Mouse (Mus musculus): ENCODE results near the gene Kitl. TPM values are rescaled to one million over a fixed set of nuclear protein-coding genes. Genes with fewer than 3 reads are reported as not detected.

Gene Kitl
- polyA plus RNA-seq, 1 experiment from 2014 or later: 11.4 TPM

DNA sequence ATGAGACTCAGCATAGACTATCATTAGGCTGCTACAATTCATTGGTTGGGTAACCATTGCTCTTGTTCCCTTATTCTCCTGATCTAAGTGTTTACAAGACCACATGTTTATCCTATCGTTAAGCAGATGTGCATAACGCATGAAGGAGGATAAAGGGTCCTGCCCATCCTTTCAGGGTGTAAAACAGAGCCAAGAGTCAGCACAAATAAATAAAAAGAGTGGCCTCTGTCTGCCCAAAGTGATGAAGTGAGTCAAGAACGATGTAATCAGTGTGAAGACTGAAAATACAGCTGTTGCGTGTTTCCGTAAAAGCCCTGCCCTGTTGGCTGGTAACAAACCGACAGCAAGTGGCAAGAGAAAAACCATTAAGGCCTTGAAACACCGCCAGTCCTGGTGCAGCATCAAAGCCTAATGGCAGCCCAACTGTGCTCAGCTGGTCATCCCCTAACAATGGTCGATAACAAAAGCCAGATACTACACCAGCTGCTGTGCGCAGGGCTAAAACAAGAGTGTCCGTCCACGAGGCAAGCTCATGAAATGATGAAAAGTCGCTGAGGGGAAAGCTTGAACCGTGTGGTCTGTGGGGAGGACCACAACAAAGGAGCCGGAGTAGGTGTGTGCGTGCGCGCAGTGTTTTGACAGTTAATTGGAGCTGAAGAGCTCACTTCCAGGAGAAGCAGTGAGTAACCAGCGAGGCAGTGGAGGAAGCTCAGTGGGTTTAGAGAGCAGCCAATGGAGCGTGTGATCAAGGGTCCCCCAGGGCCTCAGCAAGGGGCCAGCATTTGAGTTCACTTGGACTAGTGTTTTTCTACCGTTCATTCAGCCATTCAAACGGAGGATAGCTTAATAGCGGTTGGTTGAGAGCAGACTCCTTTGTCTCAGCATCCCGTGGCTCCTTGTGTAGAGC lies 112.7 kb downstream of the Kitl start:
- Histone ChIP-seq H3K9ac (no peak overlapping the region), H3K9me3 (no peaks in the 10 kb centered on the region), H3K4me3 (no peak overlapping the region), H3K4me1 (peaks cover 6% of the 10 kb centered on the region; the same call in 1 of the 2 replicates), H3K4me2 (no peak overlapping the region), H3K27ac (replicated peaks) (no peak overlapping the region), H3K36me3 (no peaks in the 10 kb centered on the region), H3K27me3 (replicated peaks) (no peaks in the 10 kb centered on the region)
- ATAC-seq (ENCODE audit: extremely low read depth, insufficient number of reproducible peaks, low FRiP score, low TSS enrichment): no peak
- WGBS: 70% methylated on average over 23 of the region's 23 CpGs

DNA sequence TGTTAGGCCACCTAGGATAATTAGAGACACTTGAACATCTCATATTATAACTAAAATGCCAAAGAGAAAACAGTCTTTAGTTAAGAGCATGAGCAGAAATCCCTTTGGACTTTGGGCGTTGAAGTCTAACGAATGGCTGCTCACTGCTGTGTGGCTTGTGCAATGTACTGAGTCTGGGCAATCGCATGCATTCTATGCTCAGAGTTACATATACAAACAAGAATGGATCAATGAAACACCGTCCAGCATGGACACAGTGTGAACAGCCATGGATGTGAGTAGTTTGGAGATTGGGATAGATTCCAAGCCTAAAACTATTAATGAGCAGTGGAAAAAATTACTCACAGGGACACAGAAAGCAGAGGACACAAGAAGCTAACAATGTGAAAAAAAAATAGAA lies 116.2 kb downstream of the Kitl start:
- Histone ChIP-seq H3K9me3 (no peaks in the 10 kb centered on the region), H3K9ac (no peak overlapping the region), H3K27me3 (replicated peaks) (no peaks in the 10 kb centered on the region), H3K36me3 (no peaks in the 10 kb centered on the region), H3K4me3 (no peak overlapping the region), H3K27ac (replicated peaks) (no peak overlapping the region), H3K4me1 (peaks cover 3% of the 10 kb centered on the region; the same call in 1 of the 2 replicates), H3K4me2 (no peak overlapping the region)
- ATAC-seq (ENCODE audit: extremely low read depth, insufficient number of reproducible peaks, low FRiP score, low TSS enrichment): no peak
- WGBS: 79% methylated on average over 4 of the region's 4 CpGs

DNA sequence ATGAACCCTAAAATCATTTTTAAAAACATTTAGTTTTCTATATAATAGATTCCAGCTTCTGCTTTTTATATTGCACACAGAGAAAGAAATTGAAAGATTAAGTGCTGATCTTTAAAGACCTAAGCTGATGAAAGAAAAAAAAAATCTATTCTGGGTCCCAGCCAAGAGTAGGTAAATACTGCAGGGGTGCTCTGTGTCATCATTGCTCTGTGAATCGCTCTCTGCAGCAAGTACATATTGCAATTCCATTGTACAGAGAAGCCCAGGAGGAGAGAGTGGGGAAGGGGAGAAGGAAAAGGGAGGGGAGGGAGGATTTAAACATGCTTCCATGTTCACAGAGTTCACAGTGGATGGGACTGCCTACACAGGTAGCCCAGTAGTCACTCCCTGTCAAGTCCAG lies 116.9 kb downstream of the Kitl start:
- no peak overlapping the region for H3K27ac ChIP-seq (replicated peaks)
- no peaks in the 10 kb centered on the region for H3K9me3 ChIP-seq
- no peaks in the 10 kb centered on the region for H3K36me3 ChIP-seq
- H3K9ac ChIP-seq: no peak overlapping the region
- H3K4me1 ChIP-seq: peaks cover 3% of the 10 kb centered on the region; the same call in 1 of the 2 replicates
- no peak for ATAC-seq (ENCODE audit: extremely low read depth, insufficient number of reproducible peaks, low FRiP score, low TSS enrichment)
- H3K4me3 ChIP-seq: no peak overlapping the region
- no peaks in the 10 kb centered on the region for H3K27me3 ChIP-seq (replicated peaks)
- 71% methylated on average over 1 of the region's 1 CpGs for WGBS
- no peak overlapping the region for H3K4me2 ChIP-seq

DNA sequence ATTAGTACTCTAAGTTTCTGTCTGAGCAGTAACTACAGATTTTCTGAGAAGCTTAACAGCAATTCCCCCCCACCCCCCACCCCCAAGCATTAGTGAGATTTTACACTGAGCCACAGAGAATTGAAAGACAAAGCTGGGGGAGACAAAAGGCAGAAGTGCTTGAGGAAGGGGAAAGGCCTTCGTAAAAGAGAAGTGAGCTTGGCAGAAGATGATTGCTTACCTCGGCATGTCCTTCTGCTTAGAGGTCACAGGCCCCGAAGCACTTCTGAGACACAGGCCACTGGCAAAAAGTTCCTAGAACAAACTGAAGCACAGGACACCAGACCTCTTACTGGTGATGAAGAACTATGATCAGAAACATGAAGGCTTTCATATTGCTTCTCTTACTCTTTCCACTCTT lies 123.1 kb downstream of the Kitl start:
- WGBS: 44% methylated on average over 3 of the region's 3 CpGs
- Histone ChIP-seq H3K36me3 (no peaks in the 10 kb centered on the region), H3K27me3 (replicated peaks) (no peaks in the 10 kb centered on the region), H3K27ac (replicated peaks) (no peak overlapping the region), H3K4me1 (no peaks in the 10 kb centered on the region), H3K4me3 (no peak overlapping the region), H3K9me3 (no peaks in the 10 kb centered on the region), H3K9ac (no peak overlapping the region), H3K4me2 (no peak overlapping the region)
- no peak for ATAC-seq (ENCODE audit: extremely low read depth, insufficient number of reproducible peaks, low FRiP score, low TSS enrichment)

DNA sequence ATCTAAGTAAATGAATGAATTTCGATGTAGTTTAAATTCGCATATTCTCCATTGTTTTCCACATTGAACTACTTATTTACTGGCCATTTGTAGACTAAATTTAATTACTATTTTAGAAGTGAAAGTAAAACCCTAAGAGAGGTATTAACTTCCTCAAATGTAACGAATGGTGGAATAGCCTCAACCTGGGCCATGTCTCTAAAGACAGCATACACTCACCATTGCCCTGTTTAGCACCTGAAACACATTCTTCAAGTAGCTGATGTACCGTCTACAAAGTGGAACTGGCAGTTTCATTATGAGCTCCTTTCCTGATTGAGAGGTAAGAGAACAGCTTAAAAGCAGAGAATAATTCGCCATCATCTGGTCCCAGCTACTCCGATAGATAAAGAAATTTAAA lies 132.7 kb downstream of the Kitl start:
- Histone ChIP-seq H3K9me3 (no peaks in the 10 kb centered on the region), H3K27me3 (replicated peaks) (no peaks in the 10 kb centered on the region), H3K9ac (no peak overlapping the region), H3K27ac (replicated peaks) (no peak overlapping the region), H3K36me3 (no peaks in the 10 kb centered on the region), H3K4me1 (peaks cover 8% of the 10 kb centered on the region), H3K4me3 (no peak overlapping the region), H3K4me2 (no peak overlapping the region)
- no peak for ATAC-seq (ENCODE audit: extremely low read depth, insufficient number of reproducible peaks, low FRiP score, low TSS enrichment)
- 79% methylated on average over 6 of the region's 6 CpGs for WGBS

Small RNA genes within 50 kb of the gene (microRNA-seq; reads per million reads assigned to microRNA genes)
- gene Gm22918 (not detected), gene Gm25287 (not detected)

All from heart, embryonic 13.5 days (tissue).